Mouse (Mus musculus): ENCODE data around the gene Eid1. TPM values are rescaled to one million over a fixed set of nuclear protein-coding genes. Genes with fewer than 3 reads are reported as not detected.
A peak's percentile ranks its signal among the peaks of the same experiment; 100 is the strongest.

Eid1 gene
- total RNA-seq, 2 experiments from 2014 or later: 303 TPM

DNA sequence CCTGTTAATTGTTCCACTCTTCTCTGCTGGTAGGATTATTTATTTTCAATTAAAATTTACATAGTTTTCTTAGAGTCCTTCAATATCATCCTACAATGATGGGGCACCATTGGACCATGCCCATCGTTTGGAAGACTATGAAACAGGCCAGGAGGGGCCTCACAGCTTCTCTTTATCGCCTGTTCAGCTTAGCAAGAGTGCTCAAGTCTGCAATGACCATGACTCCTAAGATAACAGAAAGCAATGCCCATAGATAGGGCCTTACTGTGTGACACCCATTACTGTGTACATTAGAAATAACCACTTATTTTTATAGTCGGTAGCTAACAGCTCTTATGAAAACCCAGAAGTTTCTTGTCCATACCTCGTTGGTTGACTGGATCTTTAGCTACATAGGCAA is 7.0 kb upstream of the Eid1 start:
- intact Hi-C loops (cut with DNase I): loop anchor here (10.0 kb wide), 2 partner anchors 169 to 859 kb away; no protein-coding TSS in a partner anchor
- no peak for DNase-seq (ENCODE audit: low spot score in 2 of 2)

DNA sequence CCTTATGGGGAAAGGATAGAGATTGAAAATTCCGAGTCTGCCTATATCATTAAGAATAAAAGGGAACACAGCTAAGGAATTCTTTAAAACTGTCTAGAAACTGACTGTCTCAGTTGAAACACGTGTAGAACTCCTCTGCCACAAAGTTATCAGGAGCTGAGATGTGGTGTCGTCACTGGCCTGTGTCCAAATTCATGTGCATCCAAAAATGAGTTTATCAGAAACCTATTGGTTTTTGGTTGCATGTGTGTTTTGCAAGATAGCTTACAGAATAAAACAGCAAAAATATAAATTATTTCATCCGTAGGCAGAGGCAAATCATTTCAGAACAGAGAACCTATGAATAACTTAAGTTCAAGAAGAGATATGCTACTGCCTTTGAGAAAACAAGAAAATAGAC is 6.2 kb upstream of the Eid1 start:
- no peak for DNase-seq (ENCODE audit: low spot score in 2 of 2)
- intact Hi-C loops (cut with DNase I): loop anchor here (10.0 kb wide), 2 partner anchors 168 to 858 kb away; no protein-coding TSS in a partner anchor

DNA sequence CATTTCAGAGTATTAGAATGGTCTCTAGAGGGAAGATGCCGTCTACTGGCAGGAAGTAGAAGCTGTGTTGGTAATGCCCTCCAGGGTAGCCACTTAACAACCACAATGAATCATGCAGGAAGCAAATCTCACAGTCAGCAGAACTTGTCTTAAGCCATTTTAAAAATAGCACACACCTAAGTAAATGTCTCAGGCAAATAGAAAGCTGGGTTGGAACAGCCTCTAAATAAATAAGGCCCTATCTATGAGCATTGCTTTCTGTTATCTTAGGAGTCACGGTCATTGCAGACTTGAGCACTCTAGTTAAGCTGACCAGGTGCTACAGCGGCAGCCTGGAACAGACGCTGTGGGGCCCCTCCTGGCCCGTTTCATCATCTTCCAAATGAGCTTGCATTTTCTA is 5.7 kb upstream of the Eid1 start:
- intact Hi-C loops (cut with DNase I): loop anchor here (10.0 kb wide), 2 partner anchors 168 to 858 kb away; no protein-coding TSS in a partner anchor
- no peak for DNase-seq (ENCODE audit: low spot score in 2 of 2)

DNA sequence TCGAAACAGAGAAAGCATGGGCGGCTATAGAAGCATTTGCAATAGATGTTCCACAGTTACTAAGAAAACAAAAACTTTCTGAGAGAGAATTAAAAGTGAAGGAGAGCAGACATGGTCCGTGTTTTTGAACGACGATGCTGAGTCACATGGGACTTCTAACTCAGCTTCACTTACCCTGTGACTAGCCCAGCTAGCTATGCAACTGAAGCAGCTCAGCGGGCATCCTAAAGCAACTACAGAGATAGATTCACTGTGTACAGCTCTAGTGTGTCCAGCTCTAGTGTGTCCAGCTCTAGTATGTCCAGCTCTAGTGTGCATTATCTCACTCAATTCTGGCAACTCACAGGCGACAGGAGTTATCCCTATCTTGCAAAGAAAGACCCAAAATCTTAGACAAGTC is 5.2 kb upstream of the Eid1 start:
- no peak for DNase-seq (ENCODE audit: low spot score in 2 of 2)
- intact Hi-C loops (cut with DNase I): loop anchor here (10.0 kb wide), 2 partner anchors 167 to 857 kb away; no protein-coding TSS in a partner anchor

DNA sequence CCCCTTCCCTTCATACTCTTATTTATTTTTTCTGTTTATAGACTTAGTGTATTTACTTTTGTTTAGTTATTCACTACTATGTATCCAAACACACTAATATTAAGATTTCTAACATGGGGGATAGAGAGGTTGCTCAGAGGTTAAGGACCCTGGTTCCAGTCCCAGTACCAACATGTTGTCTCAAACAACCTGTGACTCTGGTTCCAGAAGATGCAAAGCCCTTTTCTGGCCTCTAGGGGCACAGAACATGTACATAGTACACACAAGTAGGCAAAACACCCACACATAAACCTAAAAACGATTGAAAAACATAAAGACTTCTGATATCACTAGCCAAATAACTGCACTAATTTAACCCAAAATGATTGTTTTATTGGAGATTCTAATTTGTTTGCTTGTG is 2.0 kb upstream of the Eid1 start:
- intact Hi-C loops (cut with DNase I): no loop called here
- no peak for DNase-seq (ENCODE audit: low spot score in 2 of 2)

DNA sequence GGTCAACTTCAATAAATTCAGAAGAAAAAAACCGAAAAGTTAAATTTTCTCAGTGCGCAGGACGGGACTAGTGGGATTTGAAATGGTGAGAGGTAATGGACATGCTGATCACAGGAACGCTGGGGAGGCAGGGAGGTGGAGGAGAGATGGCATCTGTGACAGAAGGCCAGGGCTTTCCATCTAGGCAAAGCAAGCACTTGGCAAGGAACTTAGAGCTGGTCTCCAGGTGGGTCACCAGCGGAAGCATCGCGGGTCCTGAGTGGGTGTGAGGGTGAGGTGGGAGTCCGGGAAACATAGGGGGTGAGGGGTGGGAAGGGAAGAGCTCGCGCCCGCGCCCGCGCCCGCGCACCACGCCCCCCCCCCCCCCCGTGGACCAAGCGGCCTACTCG is 333 bp upstream of the Eid1 start:
- DNase-seq (ENCODE audit: low spot score in 2 of 2): peak; percentile 36 to 38
- intact Hi-C loops (cut with DNase I): no loop called here

DNA sequence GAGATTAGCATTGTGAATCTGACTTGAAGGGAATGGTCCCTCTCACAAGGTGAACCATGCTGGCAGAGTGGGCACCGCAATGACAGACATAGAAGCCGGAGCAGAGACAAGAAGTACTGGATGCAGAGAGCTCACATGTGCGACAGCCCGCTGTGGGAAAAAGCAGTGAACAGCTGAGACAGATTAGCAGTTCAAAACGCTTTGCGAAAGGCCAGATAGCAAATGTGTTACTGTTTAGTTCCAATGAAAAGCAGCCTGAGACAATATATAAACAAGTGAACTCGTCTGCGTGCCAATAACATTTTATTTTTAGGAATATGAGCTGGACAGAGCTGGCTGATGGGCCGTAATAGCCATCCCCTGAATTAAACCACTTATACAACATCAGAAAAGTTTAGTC is 8.9 kb downstream of the Eid1 start:
- intact Hi-C loops (cut with DNase I): no loop called here
- no peak for DNase-seq (ENCODE audit: low spot score in 2 of 2)

DNA sequence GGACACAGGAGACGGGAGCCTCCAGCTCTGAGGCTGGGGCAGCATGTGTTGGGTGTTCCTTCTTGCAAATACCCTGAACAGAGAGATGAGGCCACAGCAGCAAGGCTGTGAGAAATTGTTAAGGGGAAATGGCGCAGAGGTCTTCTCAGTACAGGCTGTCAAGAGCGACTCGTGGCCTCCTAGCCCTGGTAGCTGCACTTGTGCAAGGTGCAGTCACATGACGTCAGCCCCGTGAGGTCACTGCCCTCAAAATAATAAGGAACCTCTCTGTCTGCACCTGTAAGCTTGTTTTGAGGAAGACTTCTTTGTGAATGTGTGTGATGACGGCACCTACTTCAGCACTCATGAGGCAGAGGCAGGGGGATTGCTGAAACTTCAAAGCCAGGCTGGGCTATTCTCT is 11.0 kb downstream of the Eid1 start:
- DNase-seq (ENCODE audit: low spot score in 2 of 2): no peak
- intact Hi-C loops (cut with DNase I): no loop called here

DNA sequence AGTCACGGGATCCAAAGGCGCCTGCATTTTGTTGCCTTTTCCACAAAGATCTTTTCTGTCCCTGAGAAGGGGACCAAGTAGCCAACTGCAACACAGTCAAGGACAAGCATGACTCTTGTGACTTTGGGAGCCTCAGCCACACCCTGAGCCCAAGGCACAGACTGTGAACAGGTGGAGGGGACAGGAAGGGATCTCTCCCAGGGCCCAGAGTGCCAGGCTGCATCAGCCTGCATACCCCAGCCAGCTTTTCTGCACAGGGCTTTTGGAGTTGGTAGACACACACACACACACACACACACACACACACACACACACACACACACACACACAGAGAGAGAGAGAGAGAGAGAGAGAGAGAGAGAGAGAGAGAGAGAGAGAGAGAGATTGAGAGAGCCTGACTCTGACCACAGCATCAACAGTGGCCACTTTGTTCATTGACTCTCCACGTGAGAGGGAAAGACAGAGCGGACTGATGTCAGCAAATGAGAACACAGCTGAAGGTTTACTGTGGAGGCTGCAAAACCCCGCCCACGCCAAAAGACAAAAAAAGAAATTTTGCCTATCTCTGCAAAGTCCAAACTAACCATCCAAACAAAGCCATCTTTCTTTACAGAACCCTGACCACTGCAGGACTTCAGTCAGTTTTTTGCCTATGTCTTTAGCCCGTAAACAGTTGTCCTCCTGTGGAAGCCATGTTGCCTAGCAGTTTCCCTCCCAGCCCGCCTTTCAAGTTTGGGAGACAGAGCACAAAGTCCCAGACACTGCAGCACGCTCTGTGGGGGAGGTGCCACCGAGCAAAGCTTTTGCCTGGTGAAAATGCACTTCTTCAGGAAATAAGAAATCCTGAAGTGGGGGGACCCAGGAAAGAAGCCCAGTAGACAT is 11.9 kb downstream of the Eid1 start:
- intact Hi-C loops (cut with DNase I): no loop called here
- peak in 1 of 2 experiments; percentile 49 for DNase-seq (ENCODE audit: low spot score in 2 of 2)

DNA sequence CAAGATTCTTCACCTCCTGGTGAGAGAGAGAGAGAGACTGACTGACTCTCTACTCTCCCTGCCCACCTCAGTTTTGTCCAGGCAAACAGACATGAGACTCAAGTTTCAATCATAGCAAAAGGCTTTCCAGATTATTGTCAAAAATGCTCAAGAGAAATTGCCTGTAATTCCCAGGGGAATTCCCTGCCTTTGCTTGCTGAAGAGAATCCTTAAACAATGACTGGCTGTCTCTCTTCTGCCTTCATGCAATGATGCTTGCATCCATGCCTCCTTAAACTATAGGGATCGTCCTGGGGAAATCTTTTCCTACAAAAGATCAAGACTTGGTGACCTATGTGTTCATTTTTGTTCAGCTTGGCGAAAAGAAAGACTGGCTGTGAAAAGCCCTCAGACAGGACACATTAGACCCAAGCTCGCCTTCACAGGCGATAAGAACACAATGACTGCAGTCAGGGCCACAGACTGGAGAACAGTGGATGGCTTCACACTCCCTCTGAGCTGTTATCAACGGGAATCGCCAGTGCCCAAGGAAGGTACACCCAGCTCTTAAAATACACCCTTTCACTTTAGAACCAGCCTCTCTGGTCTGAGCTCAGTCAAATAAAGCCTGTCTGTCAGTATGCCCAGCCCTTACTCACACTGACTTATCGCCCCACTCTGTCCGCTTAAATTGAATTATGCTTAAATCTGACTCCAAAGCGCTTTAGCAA is 12.7 kb downstream of the Eid1 start:
- DNase-seq (ENCODE audit: low spot score in 2 of 2): no peak
- intact Hi-C loops (cut with DNase I): no loop called here

DNA sequence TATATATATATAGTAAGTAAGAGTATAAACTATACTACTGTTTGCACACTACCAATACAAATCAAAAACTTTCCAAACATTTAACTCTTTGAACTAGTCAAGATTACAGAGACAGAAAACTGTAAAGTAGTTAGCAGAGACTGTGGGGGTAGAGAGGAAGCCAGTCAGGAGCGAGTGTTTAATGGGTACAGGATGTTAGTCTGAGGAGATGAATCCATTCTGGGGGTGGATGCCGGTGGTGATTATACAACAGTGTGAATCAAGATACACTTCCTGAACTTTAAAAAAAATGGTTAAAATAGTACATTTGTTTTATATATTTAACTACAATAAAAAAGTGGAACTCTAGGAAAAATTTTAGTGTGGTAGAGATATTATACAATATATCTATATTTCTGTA is 19.1 kb downstream of the Eid1 start:
- DNase-seq (ENCODE audit: low spot score in 2 of 2): no peak
- intact Hi-C loops (cut with DNase I): no loop called here

DNA sequence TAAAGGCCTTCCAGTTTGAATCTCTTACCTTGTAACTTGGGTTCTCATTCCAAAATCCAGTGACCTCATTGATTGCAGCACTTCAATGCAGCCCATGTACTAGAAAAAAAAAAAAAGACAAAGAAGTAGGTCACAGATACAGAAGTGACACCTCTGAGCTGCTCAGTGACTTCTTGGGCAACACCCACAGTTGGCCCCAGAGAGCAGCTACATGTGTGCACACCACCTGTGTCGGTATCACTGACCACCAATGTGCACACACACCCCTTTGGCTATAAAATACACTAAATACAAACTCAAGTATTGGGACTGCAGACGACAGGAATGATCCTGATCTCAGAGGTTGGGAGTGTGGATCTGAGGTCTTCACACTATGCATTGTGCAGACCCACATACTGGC is 21.9 kb downstream of the Eid1 start:
- intact Hi-C loops (cut with DNase I): no loop called here
- no peak for DNase-seq (ENCODE audit: low spot score in 2 of 2)

DNA sequence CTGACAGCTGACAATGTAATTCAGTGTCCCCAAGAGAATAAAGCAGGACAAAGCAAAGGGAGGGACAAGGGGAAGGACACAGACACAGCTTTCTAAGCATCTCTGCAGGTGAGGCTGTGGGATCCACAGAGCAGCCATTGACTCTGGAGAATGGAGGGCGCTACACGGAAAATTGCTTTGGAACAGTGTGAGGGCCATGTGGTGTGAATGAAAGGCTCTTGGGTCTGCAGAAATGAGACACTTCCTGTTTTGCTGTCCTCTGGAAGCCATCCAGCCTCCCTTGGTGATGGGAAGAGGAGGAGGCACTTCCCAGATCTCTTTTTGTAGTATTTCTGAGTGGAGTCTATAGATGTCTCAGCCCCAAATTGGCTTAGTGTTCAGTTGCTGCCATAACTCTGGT is 23.3 kb downstream of the Eid1 start:
- intact Hi-C loops (cut with DNase I): no loop called here
- DNase-seq (ENCODE audit: low spot score in 2 of 2): no peak

DNA sequence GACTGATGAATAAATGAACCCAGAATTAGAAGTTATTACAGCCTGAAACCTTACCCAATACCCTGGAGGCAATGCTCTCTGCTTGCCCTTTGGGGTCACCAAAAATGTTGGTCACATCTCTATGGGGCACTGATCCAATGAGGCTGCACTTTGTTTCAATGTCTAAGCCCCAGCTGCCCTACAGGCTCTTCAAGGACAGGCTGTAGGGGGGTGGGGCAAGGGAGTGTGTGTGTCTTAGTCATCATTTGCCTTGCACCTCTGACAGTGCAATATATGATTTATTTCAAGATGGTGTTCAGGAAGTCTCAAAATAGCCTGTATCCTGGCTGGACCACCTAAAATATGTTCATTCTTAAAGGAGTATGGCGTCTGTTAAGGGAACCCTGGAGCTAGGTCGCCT is 28.7 kb downstream of the Eid1 start:
- intact Hi-C loops (cut with DNase I): no loop called here
- no peak for DNase-seq (ENCODE audit: low spot score in 2 of 2)

DNA sequence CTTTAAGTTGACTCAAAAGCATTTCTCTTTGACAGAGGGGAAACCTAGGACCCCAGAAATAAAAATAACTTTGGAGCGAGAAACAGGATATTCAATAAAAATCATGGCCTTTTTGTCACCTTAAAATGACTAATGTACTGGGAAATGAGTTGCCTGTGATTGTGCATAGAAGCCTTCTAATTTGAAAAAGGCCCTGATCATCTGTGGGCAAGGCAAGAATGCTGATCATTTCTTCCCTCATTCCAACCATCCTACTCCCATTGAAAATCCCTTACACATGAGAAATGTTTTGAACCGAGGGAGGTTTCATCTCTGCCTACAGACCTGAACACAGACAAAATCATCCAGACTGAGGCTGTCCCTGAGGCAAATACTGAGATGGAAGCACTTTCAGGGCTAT is 30.0 kb downstream of the Eid1 start:
- no peak for DNase-seq (ENCODE audit: low spot score in 2 of 2)
- intact Hi-C loops (cut with DNase I): no loop called here

DNA sequence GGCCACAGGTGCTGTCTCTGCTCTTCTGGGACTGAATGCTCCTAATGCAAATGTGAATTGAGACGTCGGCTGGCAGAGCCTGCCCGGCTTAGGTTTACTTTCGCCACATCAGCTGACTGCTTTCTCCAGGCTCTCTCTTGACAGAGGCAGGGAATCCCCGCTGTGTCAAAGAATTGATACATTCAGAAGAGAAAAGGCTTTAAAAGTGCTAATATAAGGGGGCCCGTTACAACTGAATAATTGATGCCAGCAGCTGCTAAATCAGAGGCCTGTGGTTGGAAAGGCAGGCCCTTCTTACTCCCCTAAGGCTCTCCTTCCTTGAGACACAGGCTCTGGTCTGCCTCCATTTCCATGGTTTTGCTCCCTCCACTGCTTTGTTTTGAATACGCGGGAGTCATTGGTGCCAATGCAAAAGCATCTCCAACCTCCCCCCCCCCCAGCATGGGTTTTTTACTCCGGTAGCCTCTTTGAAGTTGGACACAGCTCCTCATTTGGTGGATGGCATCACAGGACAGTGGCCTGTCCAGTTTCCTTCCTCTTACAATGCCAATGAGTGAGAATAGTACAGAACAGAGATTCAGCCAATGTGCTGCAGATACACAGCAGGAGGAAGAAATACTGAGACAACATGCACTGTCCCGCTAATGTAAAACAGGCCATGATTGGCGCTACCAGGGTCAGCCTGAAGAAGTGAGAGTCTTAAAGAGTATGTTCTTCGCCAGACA is 32.2 kb downstream of the Eid1 start:
- intact Hi-C loops (cut with DNase I): no loop called here
- DNase-seq (ENCODE audit: low spot score in 2 of 2): no peak

DNA sequence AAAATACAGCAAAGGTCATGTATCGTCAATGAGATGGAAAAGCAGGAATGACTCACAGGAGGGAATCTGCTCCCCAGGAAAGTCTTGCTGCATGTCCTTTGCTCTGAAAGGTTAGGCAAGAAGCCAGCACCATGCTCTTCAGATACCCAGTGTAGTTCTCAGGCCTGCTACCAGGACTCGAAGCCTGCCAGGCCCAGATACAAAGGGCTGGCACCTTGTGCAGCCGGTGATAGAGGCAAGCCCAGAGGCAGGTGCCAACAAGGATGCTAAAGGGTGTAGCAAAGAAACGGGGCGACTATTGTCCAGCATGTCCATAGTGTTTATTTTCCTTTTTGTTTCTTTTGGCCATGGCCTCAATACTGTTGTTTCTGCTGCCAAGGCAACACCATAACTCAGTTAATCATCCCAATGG is 33.6 kb downstream of the Eid1 start:
- intact Hi-C loops (cut with DNase I): no loop called here
- DNase-seq (ENCODE audit: low spot score in 2 of 2): no peak

DNA sequence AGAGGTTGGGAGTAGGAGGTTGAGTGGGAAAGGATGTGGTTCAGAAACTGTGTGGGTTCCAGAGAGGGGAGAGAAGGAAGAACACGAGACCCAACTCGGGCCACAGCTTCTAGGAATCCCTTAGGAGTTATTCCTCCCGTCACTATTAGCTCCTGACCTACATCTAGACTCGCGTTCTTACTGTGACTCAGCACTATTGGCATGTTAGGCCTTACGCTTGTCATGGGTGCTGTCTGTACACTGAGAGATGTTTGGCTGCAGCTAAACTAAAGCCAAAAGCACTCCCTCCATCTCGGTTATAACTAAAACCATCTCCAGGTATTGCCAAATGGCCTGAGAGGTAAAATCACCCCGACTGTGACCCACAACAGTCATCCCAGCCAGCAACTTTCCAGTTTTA is 43.7 kb downstream of the Eid1 start:
- DNase-seq (ENCODE audit: low spot score in 2 of 2): no peak
- intact Hi-C loops (cut with DNase I): no loop called here

DNA sequence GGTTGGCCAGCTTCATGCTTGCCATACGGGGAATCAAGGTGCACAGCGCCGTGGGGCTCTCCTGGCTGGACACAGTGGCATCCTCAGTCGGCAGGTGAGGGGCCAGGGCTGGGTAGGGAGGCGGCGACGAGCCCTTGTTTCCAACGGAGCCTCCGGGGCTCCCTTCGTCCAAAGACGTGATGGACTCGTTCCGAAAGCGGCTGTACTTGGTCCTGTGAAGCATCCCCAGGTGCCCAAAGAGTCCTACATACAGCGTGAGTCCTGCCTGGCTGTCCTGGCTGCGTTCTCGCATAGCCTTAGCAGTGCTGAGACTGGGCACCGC is 50.2 kb downstream of the Eid1 start:
- intact Hi-C loops (cut with DNase I): no loop called here
- DNase-seq (ENCODE audit: low spot score in 2 of 2): no peak

DNA sequence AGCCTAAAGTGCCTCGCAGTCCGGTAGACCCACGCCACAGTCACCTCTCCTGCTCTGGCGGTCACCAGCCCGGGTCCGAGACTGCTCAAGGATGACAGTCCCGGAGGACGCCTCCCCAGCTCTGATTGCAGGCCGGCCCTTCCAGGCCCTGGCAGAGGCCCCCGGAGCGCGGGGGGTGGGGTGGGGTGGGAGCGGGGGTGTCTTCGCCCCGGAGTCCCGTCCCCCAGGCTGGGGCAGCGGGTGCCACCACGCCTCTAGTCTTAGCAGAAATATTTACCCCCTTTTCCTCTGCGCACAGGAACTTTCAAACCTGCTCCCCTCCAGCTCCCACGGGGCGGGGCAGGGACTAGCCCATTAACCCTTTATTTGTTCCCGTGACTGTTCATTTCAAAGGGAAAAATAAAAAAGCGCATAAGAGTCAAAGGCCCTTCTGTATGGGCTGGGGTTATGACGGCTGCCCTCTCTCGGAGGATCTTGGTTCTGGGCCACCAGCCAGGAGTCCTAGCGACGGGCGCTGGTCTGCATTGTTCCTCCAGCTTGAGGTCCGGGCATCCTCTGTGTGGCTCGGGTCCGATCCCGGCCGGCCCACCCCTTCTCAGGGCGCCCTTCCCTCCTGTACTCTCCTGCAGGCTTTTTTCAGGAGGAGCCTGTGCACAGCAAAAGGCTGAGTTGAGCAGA is 50.7 kb downstream of the Eid1 start:
- intact Hi-C loops (cut with DNase I): no loop called here
- DNase-seq (ENCODE audit: low spot score in 2 of 2): peak in 1 of 2 experiments; percentile 44
